Mouse (Mus musculus) E14TG2a.4 (cell line): ENCODE data around the gene Epha3.

Experiments used
- H3K27me3 ChIP-seq: 2 replicates; pipeline ENCODE4 v1.6.1; 2014; ENCODE audit warnings: low read length, control low read depth; ENCODE audit not compliant: insufficient read depth
- H3K36me3 ChIP-seq: 2 replicates; pipeline ENCODE4 v1.6.1; 2014; ENCODE audit warnings: low read length, control low read depth; ENCODE audit not compliant: insufficient read depth
- H3K4me1 ChIP-seq: replicated peaks from 2 replicates; pipeline ENCODE4 v1.6.1; 2014; ENCODE audit warnings: low read depth, low read length, control low read depth
- H3K4me3 ChIP-seq: replicated peaks from 2 replicates; pipeline ENCODE4 v1.5.1; 2014; ENCODE audit warnings: mild to moderate bottlenecking, low read length
- H3K9me3 ChIP-seq: 2 replicates; pipeline ENCODE4 v1.6.1; 2014; ENCODE audit warnings: low read length, control low read depth
- CTCF ChIP-seq: conservative IDR thresholded peaks from 2 replicates; pipeline ENCODE4 v1.5.1; 2014; ENCODE audit warnings: low read length
- NANOG ChIP-seq: IDR thresholded peaks from 2 replicates; pipeline ENCODE4 v1.6.1; 2014; ENCODE audit warnings: borderline replicate concordance, low read length, mixed read lengths
- POU5F1 ChIP-seq: IDR thresholded peaks from 2 replicates; pipeline ENCODE4 v1.6.1; 2014; ENCODE audit warnings: low read length, borderline replicate concordance

Epha3 gene

GRCm38 (mm10) chr16:63653393-63653918 is 210.5 kb downstream of the Epha3 start:
- no peaks in the 10 kb centered on the region for H3K4me1 ChIP-seq
- H3K36me3 ChIP-seq = no peaks in the 10 kb centered on the region
- H3K9me3 ChIP-seq = no peaks in the 10 kb centered on the region
- no peak overlapping the region for H3K4me3 ChIP-seq
- TF ChIP-seq POU5F1 (no peak), CTCF (no peak), NANOG (no peak)
- H3K27me3 ChIP-seq = no peaks in the 10 kb centered on the region

- no peaks in the 10 kb centered on the region for H3K4me1 ChIP-seq
- H3K4me3 ChIP-seq = no peak overlapping the region
- H3K27me3 ChIP-seq = no peaks in the 10 kb centered on the region
- no peaks in the 10 kb centered on the region for H3K9me3 ChIP-seq
- no peaks in the 10 kb centered on the region for H3K36me3 ChIP-seq
- TF ChIP-seq CTCF (no peak), NANOG (no peak), POU5F1 (no peak)
Measured at GRCm38 (mm10) chr16:63650760-63651159, 213.2 kb downstream of the Epha3 start.

DNA sequence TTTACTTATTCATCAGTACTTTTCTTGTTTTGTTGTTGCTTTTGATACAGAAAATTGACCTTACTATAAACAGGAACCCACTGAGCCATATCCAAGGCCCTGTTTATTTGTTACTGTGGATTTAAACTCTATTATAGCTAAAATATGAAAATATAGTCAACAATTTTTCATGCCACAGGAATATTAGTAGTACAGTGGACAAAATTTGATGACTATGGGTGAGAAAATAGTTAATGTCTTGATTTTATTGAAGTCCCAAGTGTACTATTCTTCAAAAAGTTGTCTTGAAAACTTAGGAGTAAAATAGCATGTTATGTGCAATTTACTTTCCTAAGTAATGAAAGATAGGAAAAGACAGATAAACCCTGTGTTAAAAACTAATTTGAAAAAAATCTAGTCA is 217.4 kb downstream of the Epha3 start:
- Histone ChIP-seq H3K27me3 (no peaks in the 10 kb centered on the region), H3K36me3 (no peaks in the 10 kb centered on the region), H3K4me3 (no peak overlapping the region), H3K9me3 (no peaks in the 10 kb centered on the region), H3K4me1 (no peaks in the 10 kb centered on the region)
- TF ChIP-seq POU5F1 (no peak), CTCF (no peak), NANOG (no peak)

- no peaks in the 10 kb centered on the region for H3K9me3 ChIP-seq
- no peaks in the 10 kb centered on the region for H3K27me3 ChIP-seq
- H3K36me3 ChIP-seq = no peaks in the 10 kb centered on the region
- no peaks in the 10 kb centered on the region for H3K4me1 ChIP-seq
- H3K4me3 ChIP-seq = no peak overlapping the region
- no peak for TF ChIP-seq NANOG
- no peak for TF ChIP-seq POU5F1
- TF ChIP-seq CTCF = no peak
Measured at GRCm38 (mm10) chr16:63642641-63643040, 221.3 kb downstream of the Epha3 start.

DNA sequence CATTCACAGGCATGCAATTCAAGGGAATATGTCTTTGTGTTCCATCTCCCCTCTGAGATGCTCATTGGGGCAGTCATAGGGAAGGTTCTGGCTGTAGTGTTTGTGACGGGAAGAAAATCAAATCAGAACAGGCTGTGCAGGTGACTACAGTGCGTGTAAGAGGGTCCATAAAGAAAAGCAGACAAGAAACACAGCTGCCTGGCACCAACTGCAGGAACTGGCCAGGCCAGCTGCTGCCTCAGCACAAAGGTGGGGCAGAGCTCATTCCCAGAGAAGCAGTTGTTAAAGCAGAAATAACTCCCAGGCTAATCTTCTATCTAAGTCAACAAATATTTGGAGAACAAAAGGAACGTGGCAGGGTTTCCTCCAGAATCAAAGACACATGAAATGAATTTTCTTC is 222.4 kb downstream of the Epha3 start:
- Histone ChIP-seq H3K4me1 (no peaks in the 10 kb centered on the region), H3K36me3 (no peaks in the 10 kb centered on the region), H3K4me3 (no peak overlapping the region), H3K9me3 (no peaks in the 10 kb centered on the region), H3K27me3 (no peaks in the 10 kb centered on the region)
- TF ChIP-seq NANOG = no peak
- TF ChIP-seq POU5F1 = no peak
- no peak for TF ChIP-seq CTCF

DNA sequence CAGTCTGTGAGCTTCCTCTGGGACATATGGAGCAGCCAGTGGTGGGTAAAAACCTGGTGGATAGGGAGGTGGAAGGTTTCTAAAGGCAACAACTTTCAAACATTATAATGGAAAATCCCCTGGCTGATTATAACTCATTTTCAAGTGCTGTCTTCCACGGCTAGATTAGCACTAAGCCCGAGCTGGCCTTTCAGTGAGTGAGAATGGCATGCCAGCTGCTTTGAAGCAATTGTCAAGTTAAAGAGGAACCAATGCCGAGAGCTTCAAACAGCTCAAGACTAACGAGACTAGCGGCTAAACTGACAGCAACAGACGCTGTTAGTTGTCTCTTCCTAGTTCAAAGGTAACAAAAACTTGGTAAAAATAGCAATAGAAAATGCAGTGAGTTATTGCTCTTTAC is 225.3 kb downstream of the Epha3 start:
- H3K9me3 ChIP-seq = no peaks in the 10 kb centered on the region
- H3K4me1 ChIP-seq = no peaks in the 10 kb centered on the region
- TF ChIP-seq POU5F1 = no peak
- TF ChIP-seq NANOG = no peak
- TF ChIP-seq CTCF = no peak
- H3K4me3 ChIP-seq = no peak overlapping the region
- no peaks in the 10 kb centered on the region for H3K36me3 ChIP-seq
- no peaks in the 10 kb centered on the region for H3K27me3 ChIP-seq

DNA sequence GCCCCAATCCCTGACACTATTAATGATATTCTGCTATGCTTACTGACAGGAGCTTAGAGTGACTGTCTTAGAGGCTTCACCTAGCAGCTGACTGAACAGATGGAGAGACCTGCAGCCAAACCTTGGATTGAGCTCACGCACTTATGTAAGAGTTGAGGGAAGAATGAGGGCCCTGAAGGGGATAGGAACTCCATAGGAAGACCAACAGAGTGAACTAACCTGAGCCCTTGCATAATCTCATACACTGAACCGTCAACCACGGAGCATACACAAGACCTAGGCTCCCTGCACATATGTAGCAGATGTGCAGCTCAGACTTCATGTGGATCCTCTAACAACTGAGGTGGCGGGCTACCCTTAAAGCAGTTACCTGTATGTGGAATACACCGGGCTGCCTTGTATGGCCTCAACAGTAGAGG is 230.2 kb downstream of the Epha3 start:
- no peaks in the 10 kb centered on the region for H3K36me3 ChIP-seq
- H3K27me3 ChIP-seq = no peaks in the 10 kb centered on the region
- TF ChIP-seq POU5F1 (no peak), NANOG (no peak), CTCF (no peak)
- H3K9me3 ChIP-seq = no peaks in the 10 kb centered on the region
- H3K4me3 ChIP-seq = no peak overlapping the region
- H3K4me1 ChIP-seq = no peaks in the 10 kb centered on the region

DNA sequence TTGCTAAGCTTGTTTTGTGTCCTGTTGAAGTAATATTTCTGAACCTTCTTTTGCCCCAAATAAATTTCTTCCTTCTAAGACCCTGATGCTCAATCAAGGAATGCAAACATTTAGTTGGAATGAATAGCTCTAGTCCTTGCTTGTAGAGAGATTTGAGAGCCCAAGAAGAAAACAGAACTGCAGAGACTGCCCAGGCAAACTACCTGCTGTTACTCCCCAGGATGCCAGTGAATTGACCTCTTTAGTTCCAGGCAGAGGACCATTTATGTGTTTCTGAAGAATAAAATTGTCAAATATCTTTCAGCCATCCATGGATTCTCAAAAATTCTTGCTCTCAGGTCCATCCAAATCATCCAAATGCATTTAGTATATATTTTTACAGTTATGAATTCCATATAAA is 238.7 kb downstream of the Epha3 start:
- H3K4me1 ChIP-seq = no peaks in the 10 kb centered on the region
- TF ChIP-seq NANOG (no peak), POU5F1 (no peak), CTCF (no peak)
- H3K27me3 ChIP-seq = no peaks in the 10 kb centered on the region
- H3K36me3 ChIP-seq = no peaks in the 10 kb centered on the region
- H3K9me3 ChIP-seq = no peaks in the 10 kb centered on the region
- no peak overlapping the region for H3K4me3 ChIP-seq

- Histone ChIP-seq H3K36me3 (no peaks in the 10 kb centered on the region), H3K27me3 (no peaks in the 10 kb centered on the region), H3K4me1 (no peaks in the 10 kb centered on the region), H3K9me3 (no peaks in the 10 kb centered on the region), H3K4me3 (no peak overlapping the region)
- TF ChIP-seq NANOG (no peak), POU5F1 (no peak)
Measured at GRCm38 (mm10) chr16:63621845-63622244, 242.1 kb downstream of the Epha3 start.

GRCm38 (mm10) chr16:63615396-63615795 is 248.6 kb downstream of the Epha3 start:
- H3K4me1 ChIP-seq = no peaks in the 10 kb centered on the region
- H3K36me3 ChIP-seq = no peaks in the 10 kb centered on the region
- no peak for TF ChIP-seq NANOG
- no peak for TF ChIP-seq CTCF
- TF ChIP-seq POU5F1 = no peak
- H3K27me3 ChIP-seq = no peaks in the 10 kb centered on the region
- no peaks in the 10 kb centered on the region for H3K9me3 ChIP-seq
- H3K4me3 ChIP-seq = no peak overlapping the region
